Mouse (Mus musculus) right cerebral cortex, postnatal 10 days (tissue): ENCODE results near the gene Mpdu1.
"Not testable (repeated sequence)": the region's sequence is repeated elsewhere in the genome, so short reads cannot be mapped to it uniquely, and the experiment has no call there.

ENCODE experiments used
- DNase-seq, 2 experiments: peaks; one replicate each; pipeline ENCODE4 v3.0.0; 2021; ENCODE audit warnings: low spot score in 2 of 2

The Mpdu1 gene

GRCm38 (mm10) chr11:69621571-69622268 lies 40.7 kb downstream of the Mpdu1 start, which contains the start of gene Sat2:
TSS of gene Sat2 (plus strand) at chr11:69622024.
- DNase-seq: peak; percentile 74 to 76

GRCm38 (mm10) chr11:69620394-69621081 lies 41.9 kb downstream of the Mpdu1 start:
- no peak for DNase-seq

- no peak for DNase-seq
Measured at GRCm38 (mm10) chr11:69617805-69618204, 44.6 kb downstream of the Mpdu1 start, which contains the start of gene Shbg. TSS of gene Shbg (minus strand) at chr11:69617905.

GRCm38 (mm10) chr11:69616781-69617180 lies 45.7 kb downstream of the Mpdu1 start:
- DNase-seq: no peak

DNA sequence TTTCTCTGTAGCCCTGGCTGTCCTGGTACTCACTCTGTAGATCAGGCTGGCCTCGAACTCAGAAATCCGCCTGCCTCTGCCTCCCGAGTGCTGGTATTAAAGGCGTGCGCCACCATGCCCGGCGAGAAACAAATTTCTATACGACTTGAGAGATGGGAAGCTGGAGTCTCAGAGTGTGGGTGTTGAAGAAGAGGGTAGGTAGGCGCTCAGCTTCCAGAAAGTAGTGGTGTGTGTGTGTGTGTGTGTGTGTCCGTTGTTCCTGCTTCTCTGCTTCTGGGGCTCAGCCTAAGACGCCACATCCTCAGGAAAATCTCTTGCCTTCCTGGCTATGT lies 48.2 kb downstream of the Mpdu1 start:
- DNase-seq: not testable (repeated sequence)

GRCm38 (mm10) chr11:69613553-69614256 lies 48.7 kb downstream of the Mpdu1 start:
- peak; percentile 80 to 86 for DNase-seq

- peak; percentile 65 to 75 for DNase-seq
Measured at GRCm38 (mm10) chr11:69610899-69611298, 51.5 kb downstream of the Mpdu1 start.

DNA sequence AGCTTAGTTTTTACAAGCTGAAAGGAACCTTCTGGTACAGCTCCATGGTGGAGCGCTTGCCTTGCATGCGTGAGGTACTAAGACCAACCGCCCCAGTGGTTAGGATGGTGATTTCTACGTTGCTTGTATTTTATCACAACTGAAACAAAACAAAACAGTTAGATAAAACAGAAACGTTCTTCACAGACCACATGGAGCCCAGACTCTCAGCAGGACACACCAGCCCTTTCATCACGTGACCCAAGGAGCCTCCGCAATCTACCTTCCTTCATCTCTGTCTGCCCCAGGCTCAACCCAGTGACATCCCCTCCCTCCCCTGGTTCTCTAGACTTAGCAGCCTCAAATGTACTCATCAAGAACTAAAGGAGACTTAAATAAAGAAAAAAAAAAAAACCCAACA lies 53.0 kb downstream of the Mpdu1 start:
- no peak for DNase-seq

DNA sequence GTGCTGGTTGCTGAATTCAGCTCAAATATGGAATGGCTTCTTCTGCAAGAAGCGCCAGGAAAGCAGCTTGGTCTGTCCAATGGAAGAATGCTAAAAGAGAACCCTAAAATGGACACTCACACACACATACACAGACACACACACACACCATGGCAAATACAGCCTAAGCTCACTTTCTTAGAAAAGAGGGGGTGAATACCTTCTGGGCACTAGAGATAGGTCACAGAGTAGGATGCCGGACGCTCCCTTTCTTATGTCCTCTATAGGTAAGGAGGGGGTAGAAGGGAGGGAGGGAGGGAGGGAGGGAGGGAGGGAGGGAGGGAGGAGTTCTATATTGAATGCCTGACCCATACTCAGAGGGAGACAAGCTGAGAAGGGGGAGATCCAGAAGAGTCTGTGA lies 53.9 kb downstream of the Mpdu1 start:
- DNase-seq: no peak

DNA sequence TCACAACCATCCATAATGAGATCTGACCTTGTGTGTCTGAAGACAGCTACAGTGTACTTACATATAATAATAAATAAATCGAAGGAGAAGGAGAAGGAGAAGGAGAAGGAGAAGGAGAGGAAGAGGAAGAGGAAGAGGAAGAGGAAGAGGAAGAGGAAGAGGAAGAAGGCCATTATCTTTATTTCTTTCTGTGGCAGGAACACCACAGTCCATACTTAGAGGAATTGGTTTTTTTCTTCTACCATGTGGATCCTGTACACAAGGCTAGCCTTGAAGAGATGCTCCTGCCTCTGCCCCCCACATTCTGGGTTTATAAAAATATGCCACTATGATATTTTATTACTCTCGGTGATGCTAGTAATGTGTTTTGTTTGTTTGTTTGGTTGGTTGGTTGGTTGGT lies 55.6 kb downstream of the Mpdu1 start:
- no peak for DNase-seq
